Mouse (Mus musculus) thymus, adult 2 months (tissue): Measurements from ENCODE around the gene Loxl1.

Experiments used
- CTCF ChIP-seq: fragments of 200-500 bp; IDR thresholded peaks from 2 replicates; pipeline ENCODE4 v1.5.1; 2012; ENCODE audit warnings: mild to moderate bottlenecking, control low read depth, low read length, moderate library complexity, borderline replicate concordance; ENCODE audit not compliant: control insufficient read depth, poor library complexity, insufficient read depth; ENCODE audit errors: extremely low read depth
- POLR2A ChIP-seq: fragments of 200-500 bp; IDR thresholded peaks from 2 replicates; pipeline ENCODE4 v1.6.1; 2012; ENCODE audit warnings: mild to moderate bottlenecking, low read length, control low read depth, moderate library complexity; ENCODE audit not compliant: control insufficient read depth, poor library complexity, insufficient read depth; ENCODE audit errors: extremely low read depth

DNA sequence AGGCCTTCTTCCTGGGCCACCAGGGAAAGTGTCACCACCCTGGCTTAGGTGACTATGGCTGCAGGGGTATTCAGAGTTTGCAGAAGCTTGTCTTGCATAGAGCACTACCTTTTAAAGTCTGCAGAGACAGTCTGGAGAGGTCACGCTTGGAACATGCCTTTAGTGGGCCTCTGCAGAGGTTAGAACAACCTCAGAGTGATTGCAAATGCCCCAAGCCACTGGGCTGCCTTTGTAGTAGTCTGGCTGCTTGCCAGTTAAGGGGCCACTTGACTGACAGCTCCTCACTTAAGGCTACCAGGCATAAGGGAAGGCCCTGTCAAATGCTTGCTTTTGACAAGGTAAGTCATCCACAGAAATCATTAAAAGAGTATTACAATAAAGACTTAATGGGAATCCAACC lies 14.4 kb upstream of the Loxl1 start:
- TF ChIP-seq CTCF, result no peak
- no peak for TF ChIP-seq POLR2A
